Mouse (Mus musculus) 3134 (cell line): ENCODE data around the gene Ppp1r35.
"Not testable (repeated sequence)": the region's sequence is repeated elsewhere in the genome, so short reads cannot be mapped to it uniquely, and the experiment has no call there.

ENCODE experiments used
- DNase-seq: peaks from one replicate; pipeline ENCODE4 v3.0.0-alpha.2; 2011; ENCODE audit warnings: low spot score; ENCODE audit not compliant: insufficient read length; ENCODE audit errors: extremely low read depth

Ppp1r35 gene

DNA sequence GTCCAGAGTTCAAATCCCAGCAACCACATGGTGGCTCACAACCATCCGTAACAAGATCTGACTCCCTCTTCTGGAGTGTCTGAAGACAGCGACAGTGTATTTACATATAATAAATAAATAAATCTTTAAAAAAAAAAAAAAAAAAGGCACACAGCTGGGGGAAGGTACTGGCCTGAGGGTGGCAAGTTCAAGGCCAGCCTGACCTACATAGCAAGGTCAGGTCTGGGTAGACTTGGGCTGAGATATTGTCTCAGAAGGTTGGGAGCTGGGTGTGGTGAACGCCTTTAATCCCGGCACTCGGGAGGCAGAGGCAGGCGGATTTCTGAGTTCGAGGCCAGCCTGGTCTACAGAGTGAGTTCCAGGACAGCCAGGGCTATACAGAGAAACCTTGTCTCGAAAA lies 28.4 kb upstream of the Ppp1r35 start:
- DNase-seq: not testable (repeated sequence)

DNA sequence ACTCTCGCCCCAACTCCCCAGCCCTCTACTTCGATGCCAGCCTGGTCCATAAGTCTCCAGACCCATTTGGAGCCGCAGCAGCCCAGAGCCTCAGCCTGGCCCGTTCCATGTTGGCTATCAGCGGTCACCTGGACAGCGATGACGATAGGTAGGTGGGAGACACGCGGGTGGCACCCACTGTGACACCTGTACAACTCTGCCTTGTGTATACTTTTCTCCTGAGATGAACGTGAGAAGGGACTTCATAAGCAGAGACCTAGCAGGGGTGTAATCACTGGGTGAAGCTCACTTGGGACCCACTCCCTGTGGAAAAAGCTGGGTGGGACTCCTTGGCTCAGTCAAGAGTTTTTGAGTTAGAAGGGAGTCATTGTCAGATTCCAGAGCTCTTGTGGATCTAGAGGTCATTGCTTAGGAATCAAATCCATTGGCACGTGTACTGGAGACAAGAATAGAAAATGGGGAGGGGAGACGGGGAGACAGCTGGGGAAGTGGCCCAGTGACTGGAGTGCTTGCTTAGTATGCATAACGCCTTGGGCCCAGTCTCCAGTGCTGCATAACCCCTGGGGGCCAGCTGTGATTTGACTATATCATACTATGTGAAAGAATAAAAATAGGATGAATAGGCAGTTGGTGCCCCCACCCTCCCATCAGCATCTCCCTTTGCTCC lies 27.3 kb upstream of the Ppp1r35 start:
- no peak for DNase-seq

GRCm38 (mm10) chr5:137751988-137752387 lies 26.7 kb upstream of the Ppp1r35 start:
- DNase-seq: no peak

- DNase-seq: no peak
Measured at GRCm38 (mm10) chr5:137753111-137753832, 25.4 kb upstream of the Ppp1r35 start.

DNA sequence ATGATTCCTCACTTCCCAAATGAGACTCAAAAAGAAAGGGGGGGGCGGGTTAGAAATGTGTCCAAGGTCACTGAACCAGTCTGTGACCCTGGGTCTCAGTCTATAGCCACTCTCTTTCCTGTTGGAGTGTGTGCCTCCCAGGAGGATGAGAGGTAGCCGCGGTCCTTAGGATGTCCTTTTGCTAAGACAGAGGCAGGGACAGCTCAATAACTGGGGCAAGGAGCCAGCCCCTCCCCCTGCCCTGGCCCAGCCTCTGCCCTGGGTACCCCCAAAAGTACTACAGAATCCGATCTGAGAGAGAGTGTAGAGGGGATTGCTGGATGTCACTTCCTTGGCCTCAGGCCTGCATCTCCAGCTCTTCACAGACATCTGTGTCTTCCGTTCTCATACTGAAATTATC lies 23.2 kb upstream of the Ppp1r35 start:
- no peak for DNase-seq

DNA sequence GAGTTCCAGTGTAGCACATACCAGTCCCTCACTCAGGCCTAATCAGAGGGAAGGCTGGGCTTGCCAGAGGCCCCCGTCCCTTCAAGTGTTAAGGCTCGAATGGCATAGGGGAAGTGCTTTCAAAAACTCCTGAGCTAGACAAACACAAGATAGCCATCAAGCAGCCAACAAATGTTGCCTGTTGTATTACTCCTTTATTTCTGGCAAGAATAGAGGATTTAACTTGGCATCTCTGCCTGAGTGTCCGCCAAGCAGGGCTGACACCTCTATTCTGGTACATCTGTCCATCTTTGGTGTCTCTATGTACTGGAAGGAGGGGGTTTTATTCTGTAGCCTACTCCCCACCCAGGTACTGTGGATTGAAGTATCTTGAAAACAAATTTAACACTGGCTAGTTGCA lies 22.5 kb upstream of the Ppp1r35 start:
- no peak for DNase-seq

DNA sequence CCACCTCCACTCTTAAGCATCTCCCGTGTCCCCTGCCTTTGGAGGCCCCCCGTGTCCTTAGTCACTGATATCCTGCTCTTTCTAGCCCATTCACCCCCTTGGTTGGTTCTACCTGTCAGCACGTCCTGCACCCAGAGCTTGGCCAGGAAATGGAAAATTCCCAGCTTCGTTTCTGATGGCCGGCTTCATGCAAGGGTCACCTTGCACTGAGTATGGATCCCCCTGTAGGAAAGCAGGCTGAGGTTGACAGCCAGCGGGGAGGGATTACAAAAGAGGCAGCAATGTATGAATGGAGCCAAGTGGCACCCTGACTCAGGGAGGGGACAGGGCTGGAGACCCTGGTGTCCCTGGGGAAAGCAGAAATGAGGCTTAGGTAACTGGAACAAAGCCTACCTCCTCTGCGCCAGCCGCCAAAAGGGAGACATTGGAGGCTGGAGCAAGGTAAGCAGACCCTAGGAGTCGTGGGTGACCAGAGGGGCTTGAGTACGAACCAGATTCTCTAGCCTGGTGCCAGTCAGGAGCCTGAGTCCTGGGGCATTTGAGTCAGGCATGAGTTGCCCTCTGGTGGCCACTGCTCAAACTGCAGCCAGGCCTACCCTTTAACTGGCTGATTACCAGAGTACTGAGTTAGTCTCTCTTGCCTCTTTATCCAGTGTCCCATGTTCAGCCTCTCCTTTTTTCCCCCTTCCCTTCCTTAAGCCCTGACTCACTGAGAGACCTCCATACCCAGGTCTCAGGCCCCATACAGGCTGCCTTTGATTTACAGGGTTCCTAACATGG lies 21.6 kb upstream of the Ppp1r35 start:
- DNase-seq: peak; percentile 51

GRCm38 (mm10) chr5:137757887-137758286 lies 20.8 kb upstream of the Ppp1r35 start:
- DNase-seq: no peak

- DNase-seq: no peak
Measured at GRCm38 (mm10) chr5:137758921-137759534, 19.6 kb upstream of the Ppp1r35 start.

GRCm38 (mm10) chr5:137759971-137760412 lies 18.7 kb upstream of the Ppp1r35 start:
- peak; percentile 94 for DNase-seq

DNA sequence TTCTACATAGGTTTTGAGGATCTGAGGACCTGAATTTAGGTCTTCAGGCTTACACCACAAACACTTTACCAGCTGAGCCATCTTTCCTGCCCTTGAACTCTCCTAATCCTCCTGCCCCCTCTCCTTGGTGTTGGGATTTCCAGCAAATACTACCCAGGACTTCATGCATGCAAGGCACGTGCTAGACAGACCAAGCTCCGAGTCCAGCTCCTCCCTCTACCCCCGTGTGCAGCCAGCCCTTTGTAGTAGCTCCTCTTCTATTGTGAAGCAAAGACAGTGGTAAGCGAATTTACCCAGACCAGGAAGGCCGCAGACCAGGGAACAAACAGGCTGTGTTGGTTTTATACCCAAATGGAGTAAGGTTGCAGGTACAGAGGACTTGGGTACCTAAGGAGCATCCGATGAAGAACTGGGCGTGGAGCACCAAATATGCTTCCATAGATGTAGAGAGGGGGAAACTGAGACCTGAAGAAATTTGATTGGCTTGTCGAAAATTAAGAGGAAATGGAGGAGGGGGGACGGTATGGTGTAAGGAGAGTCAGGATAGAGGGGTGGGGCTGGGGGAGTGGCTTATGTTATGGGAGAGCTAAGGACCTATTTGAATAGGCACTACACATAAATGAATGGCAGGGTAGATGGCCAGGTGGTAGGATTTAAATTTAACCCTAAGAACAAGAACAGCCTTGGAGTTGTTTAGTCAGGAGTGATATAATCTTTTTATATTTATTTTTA lies 13.9 kb upstream of the Ppp1r35 start:
- DNase-seq: no peak

DNA sequence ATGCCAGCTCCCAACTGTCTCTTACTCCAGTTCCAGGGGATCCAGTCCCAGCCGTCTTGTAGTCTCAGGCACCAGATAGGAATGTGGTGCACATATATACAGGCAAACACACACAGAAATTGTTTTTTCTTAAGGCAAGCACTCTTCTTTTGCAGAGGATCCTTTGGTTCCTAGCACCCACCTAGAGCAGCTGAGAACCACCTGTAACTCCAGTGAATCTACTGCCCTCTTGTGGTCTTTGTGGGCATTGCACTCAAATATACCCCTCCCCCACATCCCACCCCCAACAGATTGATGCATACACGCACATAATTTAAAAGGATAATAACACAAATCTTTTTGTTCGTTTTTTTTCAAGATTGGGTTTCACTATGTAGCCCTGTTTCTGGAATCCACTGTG lies 12.4 kb upstream of the Ppp1r35 start:
- no peak for DNase-seq

DNA sequence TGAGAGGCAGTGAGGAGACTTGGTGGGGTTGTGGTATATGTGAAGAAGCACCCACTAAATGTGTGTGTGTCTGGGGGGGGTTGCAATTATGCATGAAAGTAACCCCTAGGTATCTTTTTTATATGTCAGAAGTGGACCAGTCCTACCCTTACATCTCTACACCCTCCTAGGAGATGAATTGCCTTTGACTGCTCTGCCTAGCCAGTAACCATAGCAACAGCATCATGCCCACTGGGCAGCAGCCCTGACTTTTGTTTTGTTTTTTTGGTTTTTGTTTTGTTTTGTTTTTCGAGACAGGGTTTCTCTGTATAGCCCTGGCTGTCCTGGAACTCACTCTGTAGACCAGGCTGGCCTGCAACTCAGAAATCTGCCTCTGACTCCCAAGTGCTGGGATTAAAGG lies 10.2 kb upstream of the Ppp1r35 start:
- no peak for DNase-seq

GRCm38 (mm10) chr5:137770709-137771108 lies 7.9 kb upstream of the Ppp1r35 start:
- DNase-seq: no peak

DNA sequence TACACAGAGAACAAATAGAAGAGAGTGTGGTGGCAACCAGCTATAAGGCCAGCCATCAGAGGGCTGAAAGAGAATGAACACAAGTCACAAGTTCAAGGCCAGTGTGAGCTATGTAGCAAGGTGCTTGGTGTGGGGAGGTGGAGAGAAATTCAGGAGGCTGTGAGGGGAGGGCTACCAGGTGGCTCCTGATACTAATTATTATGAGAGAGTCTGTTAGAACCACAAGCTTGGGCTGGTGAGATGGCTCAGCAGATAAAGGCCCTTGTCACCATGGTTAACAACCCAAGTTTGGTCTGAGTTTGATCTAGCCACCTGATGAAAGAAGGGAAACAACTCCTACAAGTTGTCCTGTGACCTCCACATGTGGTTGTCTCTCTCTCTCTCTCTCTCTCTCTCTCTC lies 5.9 kb upstream of the Ppp1r35 start:
- DNase-seq: no peak

- DNase-seq: no peak
Measured at GRCm38 (mm10) chr5:137775587-137776290, 2.9 kb upstream of the Ppp1r35 start.

DNA sequence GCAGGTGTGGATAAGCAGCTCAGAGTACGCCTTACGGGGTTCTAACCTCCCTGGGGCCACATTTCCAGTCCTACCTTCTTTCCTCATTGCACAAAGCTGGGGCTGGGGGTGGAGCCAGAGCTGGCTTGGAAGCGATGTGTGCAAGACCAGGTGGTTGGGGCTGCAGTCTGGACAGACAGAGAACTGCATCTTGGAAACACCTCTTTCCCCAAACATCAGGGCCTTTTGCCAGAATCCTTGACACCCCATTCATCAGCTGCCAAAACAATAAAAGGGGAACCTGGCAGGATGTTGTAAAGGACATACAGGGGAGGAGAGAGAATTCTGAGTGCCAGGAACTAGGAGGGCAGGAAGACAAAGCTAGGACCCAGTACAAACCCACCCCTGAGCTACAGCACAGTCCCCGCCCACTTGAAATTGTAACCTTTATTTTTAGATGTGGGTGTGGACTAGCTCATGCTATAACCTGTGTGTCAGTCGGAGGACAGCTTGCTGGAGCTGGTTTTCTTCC lies 2.2 kb upstream of the Ppp1r35 start:
- peak; percentile 44 for DNase-seq

- DNase-seq: no peak
Measured at GRCm38 (mm10) chr5:137777267-137777845, 1.3 kb upstream of the Ppp1r35 start.
